Mouse (Mus musculus): ENCODE results near the gene Clip4. TPM values are rescaled to one million over a fixed set of nuclear protein-coding genes. Genes with fewer than 3 reads are reported as not detected.

Gene Clip4
- polyA plus RNA-seq, 1 experiment from 2014 or later, result 4.9 TPM

- Histone ChIP-seq H3K4me1 (replicated peaks) (peaks cover 19% of the 10 kb centered on the region), H3K27me3 (ENCODE audit: insufficient read depth, poor library complexity, severe bottlenecking) (no peaks in the 10 kb centered on the region; the same call in 1 of the 2 replicates), H3K27ac (no peak overlapping the region), H3K9me3 (no peaks in the 10 kb centered on the region), H3K4me3 (no peak overlapping the region), H3K36me3 (no peaks in the 10 kb centered on the region)
- WGBS, result 92% methylated on average over 3 of the region's 3 CpGs
- DNase-seq (ENCODE audit: low spot score), result no peak
Observed at GRCm38 (mm10) chr17:71770696-71771095, 2.4 kb downstream of the Clip4 start.

GRCm38 (mm10) chr17:71774173-71774572, 5.9 kb downstream of the Clip4 start:
- DNase-seq (ENCODE audit: low spot score), result no peak
- 85% methylated on average over 4 of the region's 4 CpGs for WGBS

GRCm38 (mm10) chr17:71775279-71775678, 7.0 kb downstream of the Clip4 start:
- Histone ChIP-seq H3K36me3 (no peaks in the 10 kb centered on the region), H3K9me3 (peaks cover 10% of the 10 kb centered on the region), H3K27ac (no peak overlapping the region), H3K4me3 (no peak overlapping the region), H3K27me3 (ENCODE audit: insufficient read depth, poor library complexity, severe bottlenecking) (no peaks in the 10 kb centered on the region), H3K4me1 (replicated peaks) (peaks cover 3% of the 10 kb centered on the region)
- 85% methylated on average over 4 of the region's 4 CpGs for WGBS
- DNase-seq (ENCODE audit: low spot score), result no peak

More at GRCm38 (mm10) chr17:71774173-71774572, 5.9 kb downstream of the Clip4 start:
- H3K9me3 ChIP-seq, result peaks cover 10% of the 10 kb centered on the region
- H3K27ac ChIP-seq, result no peak overlapping the region
- peaks cover 14% of the 10 kb centered on the region for H3K4me1 ChIP-seq (replicated peaks)
- no peak overlapping the region for H3K4me3 ChIP-seq
- H3K27me3 ChIP-seq (ENCODE audit: insufficient read depth, poor library complexity, severe bottlenecking), result no peaks in the 10 kb centered on the region
- no peaks in the 10 kb centered on the region for H3K36me3 ChIP-seq

- 76% methylated on average over 3 of the region's 3 CpGs for WGBS
- Histone ChIP-seq H3K4me3 (no peak overlapping the region), H3K36me3 (no peaks in the 10 kb centered on the region), H3K27ac (no peak overlapping the region), H3K27me3 (ENCODE audit: insufficient read depth, poor library complexity, severe bottlenecking) (peaks cover 14% of the 10 kb centered on the region), H3K9me3 (peaks cover 10% of the 10 kb centered on the region), H3K4me1 (replicated peaks) (peaks cover 16% of the 10 kb centered on the region)
- no peak for DNase-seq (ENCODE audit: low spot score)
Observed at GRCm38 (mm10) chr17:71778696-71779095, 10.4 kb downstream of the Clip4 start.

GRCm38 (mm10) chr17:71780490-71780889, 12.2 kb downstream of the Clip4 start:
- DNase-seq (ENCODE audit: low spot score), result no peak
- 88% methylated on average over 2 of the region's 2 CpGs for WGBS
- Histone ChIP-seq H3K9me3 (peaks cover 10% of the 10 kb centered on the region), H3K27me3 (ENCODE audit: insufficient read depth, poor library complexity, severe bottlenecking) (peaks cover 14% of the 10 kb centered on the region), H3K4me3 (no peak overlapping the region), H3K36me3 (no peaks in the 10 kb centered on the region), H3K27ac (no peak overlapping the region), H3K4me1 (replicated peaks) (peaks cover 19% of the 10 kb centered on the region)

- Histone ChIP-seq H3K4me3 (no peak overlapping the region), H3K27me3 (ENCODE audit: insufficient read depth, poor library complexity, severe bottlenecking) (peaks cover 14% of the 10 kb centered on the region), H3K27ac (no peak overlapping the region), H3K9me3 (peaks cover 10% of the 10 kb centered on the region), H3K36me3 (no peaks in the 10 kb centered on the region), H3K4me1 (replicated peaks) (peaks cover 19% of the 10 kb centered on the region)
- WGBS, result 88% methylated on average over 4 of the region's 4 CpGs
- DNase-seq (ENCODE audit: low spot score), result no peak
Observed at GRCm38 (mm10) chr17:71780945-71781344, 12.7 kb downstream of the Clip4 start.

GRCm38 (mm10) chr17:71782242-71782698, 14.0 kb downstream of the Clip4 start:
- WGBS, result under 1% methylated on average over 29 of the region's 29 CpGs
- Histone ChIP-seq H3K9me3 (peaks cover 10% of the 10 kb centered on the region), H3K36me3 (no peaks in the 10 kb centered on the region), H3K27ac (peak overlapping the region; percentile 94), H3K4me3 (peak overlapping the region; percentile 88), H3K27me3 (ENCODE audit: insufficient read depth, poor library complexity, severe bottlenecking) (peaks cover 14% of the 10 kb centered on the region), H3K4me1 (replicated peaks) (peaks cover 19% of the 10 kb centered on the region)
- DNase-seq (ENCODE audit: low spot score), result peak; percentile 54

- H3K4me3 ChIP-seq, result peak overlapping the region; percentile 88
- peak; percentile 45 for DNase-seq (ENCODE audit: low spot score)
- peak overlapping the region; percentile 94 for H3K27ac ChIP-seq
- peaks cover 14% of the 10 kb centered on the region for H3K27me3 ChIP-seq (ENCODE audit: insufficient read depth, poor library complexity, severe bottlenecking)
- under 1% methylated on average over 59 of the region's 59 CpGs for WGBS
- no peaks in the 10 kb centered on the region for H3K36me3 ChIP-seq
- peaks cover 10% of the 10 kb centered on the region for H3K9me3 ChIP-seq
- peaks cover 19% of the 10 kb centered on the region for H3K4me1 ChIP-seq (replicated peaks)
Observed at GRCm38 (mm10) chr17:71782699-71783365, 14.6 kb downstream of the Clip4 start.

- peaks cover under 1% of the 10 kb centered on the region; the same call in 1 of the 2 replicates for H3K36me3 ChIP-seq
- peak overlapping the region; percentile 94 for H3K27ac ChIP-seq
- peaks cover 7% of the 10 kb centered on the region for H3K9me3 ChIP-seq
- 10% methylated on average over 10 of the region's 10 CpGs for WGBS
- no peak for DNase-seq (ENCODE audit: low spot score)
- H3K27me3 ChIP-seq (ENCODE audit: insufficient read depth, poor library complexity, severe bottlenecking), result peaks cover 14% of the 10 kb centered on the region
- peaks cover 19% of the 10 kb centered on the region for H3K4me1 ChIP-seq (replicated peaks)
- H3K4me3 ChIP-seq, result peak overlapping the region; percentile 88
Observed at GRCm38 (mm10) chr17:71783366-71783735, 15.1 kb downstream of the Clip4 start.

GRCm38 (mm10) chr17:71786456-71786855, 18.2 kb downstream of the Clip4 start:
- H3K4me3 ChIP-seq, result no peak overlapping the region
- H3K4me1 ChIP-seq (replicated peaks), result peaks cover 19% of the 10 kb centered on the region
- no peaks in the 10 kb centered on the region; the same call in 1 of the 2 replicates for H3K9me3 ChIP-seq
- H3K27ac ChIP-seq, result no peak overlapping the region
- no peak for DNase-seq (ENCODE audit: low spot score)
- peaks cover 9% of the 10 kb centered on the region for H3K27me3 ChIP-seq (ENCODE audit: insufficient read depth, poor library complexity, severe bottlenecking)
- peaks cover 19% of the 10 kb centered on the region for H3K36me3 ChIP-seq

GRCm38 (mm10) chr17:71791109-71791508, 22.8 kb downstream of the Clip4 start:
- H3K36me3 ChIP-seq, result peaks cover 52% of the 10 kb centered on the region
- H3K4me3 ChIP-seq, result no peak overlapping the region
- no peaks in the 10 kb centered on the region; the same call in 1 of the 2 replicates for H3K9me3 ChIP-seq
- 85% methylated on average over 4 of the region's 4 CpGs for WGBS
- H3K4me1 ChIP-seq (replicated peaks), result no peaks in the 10 kb centered on the region
- H3K27ac ChIP-seq, result no peak overlapping the region
- no peaks in the 10 kb centered on the region for H3K27me3 ChIP-seq (ENCODE audit: insufficient read depth, poor library complexity, severe bottlenecking)
- DNase-seq (ENCODE audit: low spot score), result no peak

- no peaks in the 10 kb centered on the region for H3K4me1 ChIP-seq (replicated peaks)
- H3K27me3 ChIP-seq (ENCODE audit: insufficient read depth, poor library complexity, severe bottlenecking), result no peaks in the 10 kb centered on the region
- H3K27ac ChIP-seq, result no peak overlapping the region
- no peak overlapping the region for H3K4me3 ChIP-seq
- no peak for DNase-seq (ENCODE audit: low spot score)
- WGBS, result 91% methylated on average over 4 of the region's 4 CpGs
- H3K36me3 ChIP-seq, result peaks cover 52% of the 10 kb centered on the region
- no peaks in the 10 kb centered on the region; the same call in 1 of the 2 replicates for H3K9me3 ChIP-seq
Observed at GRCm38 (mm10) chr17:71791622-71792021, 23.3 kb downstream of the Clip4 start.

GRCm38 (mm10) chr17:71795521-71796205, 27.4 kb downstream of the Clip4 start:
- no peaks in the 10 kb centered on the region for H3K27me3 ChIP-seq (ENCODE audit: insufficient read depth, poor library complexity, severe bottlenecking)
- H3K36me3 ChIP-seq, result peaks cover 53% of the 10 kb centered on the region
- 80% methylated on average over 15 of the region's 15 CpGs for WGBS
- no peaks in the 10 kb centered on the region; the same call in 1 of the 2 replicates for H3K9me3 ChIP-seq
- H3K4me1 ChIP-seq (replicated peaks), result no peaks in the 10 kb centered on the region
- H3K4me3 ChIP-seq, result no peak overlapping the region
- H3K27ac ChIP-seq, result no peak overlapping the region
- no peak for DNase-seq (ENCODE audit: low spot score)
